Mouse (Mus musculus) intestine, embryonic 16.5 days (tissue): ENCODE results near the gene Gpc2. TPM values are rescaled to one million over a fixed set of nuclear protein-coding genes. Genes with fewer than 3 reads are reported as not detected.

Experiments
- ATAC-seq: fragments of 200-750 bp; cut with Nextera tagmentation; 2 replicates; pipeline ENCODE4 v1.8.0; 2017; ENCODE audit warnings: moderate TSS enrichment, moderate library complexity
- H3K27ac ChIP-seq: fragments of 300-500 bp; sonication (generic); 2 replicates; pipeline ENCODE4 v1.5.1; 2014; ENCODE audit warnings: mild to moderate bottlenecking, low read length
- H3K27me3 ChIP-seq: fragments of 300-500 bp; sonication (generic); replicated peaks from 2 replicates; pipeline ENCODE4 v1.6.1; 2014; ENCODE audit warnings: low read length, control low read depth, mixed read lengths; ENCODE audit not compliant: control insufficient read depth, insufficient read depth
- H3K36me3 ChIP-seq: fragments of 300-500 bp; sonication (generic); 2 replicates; pipeline ENCODE4 v1.6.1; 2014; ENCODE audit warnings: low read length, control low read depth; ENCODE audit not compliant: control insufficient read depth, insufficient read depth
- H3K4me1 ChIP-seq: fragments of 300-500 bp; sonication (generic); 2 replicates; pipeline ENCODE4 v1.6.1; 2014; ENCODE audit warnings: low read length, control low read depth, mixed read lengths; ENCODE audit not compliant: control insufficient read depth, insufficient read depth
- H3K4me2 ChIP-seq: fragments of 300-500 bp; sonication (generic); 2 replicates; pipeline ENCODE4 v1.6.1; 2014; ENCODE audit warnings: low read depth, low read length, control low read depth
- H3K4me3 ChIP-seq: fragments of 300-500 bp; sonication (generic); 2 replicates; pipeline ENCODE4 v1.5.1; 2014; ENCODE audit warnings: mild to moderate bottlenecking, low read length
- H3K9ac ChIP-seq: fragments of 300-500 bp; sonication (generic); 2 replicates; pipeline ENCODE4 v1.6.1; 2014; ENCODE audit warnings: low read depth, low read length
- H3K9me3 ChIP-seq: fragments of 300-500 bp; sonication (generic); 2 replicates; pipeline ENCODE4 v1.6.1; 2016; ENCODE audit warnings: low read length, control low read depth; ENCODE audit not compliant: control insufficient read depth
- WGBS: fragments of 180-500 bp; shearing (Covaris S2); extraction: QIAGEN DNeasy Blood & Tissue Kit; methylation state at CpG from one replicate; pipeline ENCODE4 v1.1.7; 2014; 5-methylcytosine and 5-hydroxymethylcytosine counted together
- polyA plus RNA-seq: library from polyadenylated mRNA; unstranded; fragments of >200 nt; fragmentation: Nextera tagmentation; extraction: Ambion mirVana; gene quantifications from 2 replicates; pipeline ENCODE4 v1.2.1, GENCODE M21; 2015

Gene Gpc2
- polyA plus RNA-seq, 1 experiment from 2014 or later = 13.1 TPM

GRCm38 (mm10) chr5:138264207-138264578, 15.6 kb downstream of the Gpc2 start:
- no peaks in the 10 kb centered on the region for H3K27me3 ChIP-seq
- peak overlapping the region; percentile 86 for H3K4me3 ChIP-seq
- peak overlapping the region; percentile 89 for H3K9ac ChIP-seq
- H3K36me3 ChIP-seq = peaks cover 16% of the 10 kb centered on the region
- no peaks in the 10 kb centered on the region for H3K9me3 ChIP-seq
- 10% methylated on average over 6 of the region's 6 CpGs for WGBS
- ATAC-seq = no peak
- peak overlapping the region; percentile 99 for H3K4me2 ChIP-seq
- peaks cover 19% of the 10 kb centered on the region for H3K4me1 ChIP-seq
- H3K27ac ChIP-seq = 0 out of 2 replicates have a peak overlapping the region, but pooled peaks have one; percentile 1

DNA sequence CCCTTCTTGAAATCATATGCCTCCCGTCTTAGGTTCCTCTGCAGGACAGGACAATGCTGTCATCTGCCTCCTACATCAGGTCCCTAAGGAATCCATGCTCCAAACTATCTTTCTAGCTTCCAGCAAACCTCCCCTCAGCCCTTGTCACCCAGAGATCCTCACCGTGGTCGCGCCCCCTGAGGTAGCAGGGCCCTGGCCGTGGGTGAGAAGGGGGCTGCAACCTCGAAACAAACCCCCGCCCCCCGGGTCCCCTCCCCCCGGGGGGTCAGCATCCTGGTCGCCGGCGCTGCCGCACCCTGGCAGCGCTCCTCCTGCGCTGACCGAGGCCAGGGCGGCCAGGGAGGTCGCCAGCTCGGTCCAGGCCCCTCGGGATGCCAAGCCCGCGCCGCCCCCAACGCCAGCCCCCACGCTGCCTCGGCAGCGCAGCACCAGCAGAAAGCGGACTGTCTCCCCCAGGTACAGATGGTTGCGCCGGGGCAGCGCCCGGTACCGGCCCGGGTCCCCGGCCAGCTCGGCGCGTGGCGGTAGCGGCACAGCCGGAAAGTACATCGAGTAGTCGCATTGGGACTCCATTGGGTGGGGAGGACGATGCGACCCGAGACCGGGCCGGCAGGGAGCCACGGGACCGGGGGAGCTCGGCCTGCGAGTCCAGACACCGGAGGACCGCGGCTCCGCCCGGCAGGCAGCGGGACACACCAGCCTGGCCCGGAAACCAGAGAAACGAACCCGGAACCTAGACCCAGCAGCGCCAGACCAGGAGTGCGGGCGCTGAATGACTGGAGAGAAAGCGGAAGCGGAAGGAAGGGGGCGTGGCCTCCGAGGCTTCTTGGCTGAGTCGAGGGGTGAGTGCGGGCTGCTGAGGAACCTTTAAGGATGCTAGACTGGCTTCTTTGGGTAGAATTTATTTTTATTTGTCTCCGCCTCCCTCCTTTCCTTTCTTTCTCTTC, 16.3 kb downstream of the Gpc2 start, which contains the start of gene BC037034:
BC037034 (minus strand) TSS at position 774 of the 947 bp plus-strand sequence.
- H3K36me3 ChIP-seq = peaks cover 22% of the 10 kb centered on the region
- no peaks in the 10 kb centered on the region for H3K9me3 ChIP-seq
- ATAC-seq = peak; percentile 92
- WGBS = under 1% methylated on average over 71 of the region's 71 CpGs
- H3K27ac ChIP-seq = peak within 1 kb of the TSS; percentile 80
- peak within 1 kb of the TSS; percentile 99 for H3K4me2 ChIP-seq
- no peaks in the 10 kb centered on the region for H3K27me3 ChIP-seq
- peaks cover 19% of the 10 kb centered on the region for H3K4me1 ChIP-seq
- peak within 1 kb of the TSS; percentile 86 for H3K4me3 ChIP-seq
- H3K9ac ChIP-seq = peak within 1 kb of the TSS; percentile 89

GRCm38 (mm10) chr5:138262582-138263240, 17.1 kb downstream of the Gpc2 start:
- 63% methylated on average over 18 of the region's 18 CpGs for WGBS

DNA sequence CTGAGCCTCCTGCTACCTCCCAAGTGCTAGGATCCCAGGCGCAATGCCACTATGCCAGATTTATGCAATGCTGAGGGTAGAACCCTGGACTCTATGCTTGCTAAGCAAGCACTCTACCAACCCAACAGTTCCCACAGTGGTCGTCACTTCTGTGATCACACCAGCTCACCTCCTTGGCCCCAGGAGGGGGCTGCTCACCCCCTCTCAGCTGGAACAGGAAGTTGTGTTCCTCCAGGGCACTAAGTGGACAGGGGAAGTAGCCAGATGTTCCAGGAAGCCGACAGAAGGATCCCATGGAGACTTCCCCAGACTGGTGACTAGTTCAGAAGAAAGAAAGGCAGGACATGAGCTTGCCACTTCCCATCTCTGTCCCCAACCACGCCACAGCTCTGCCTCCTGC, 17.8 kb downstream of the Gpc2 start:
- ATAC-seq = no peak
- no peak overlapping the region for H3K27ac ChIP-seq
- no peaks in the 10 kb centered on the region for H3K9me3 ChIP-seq
- 0 out of 2 replicates have a peak overlapping the region, but pooled peaks have one; percentile 99 for H3K4me2 ChIP-seq
- no peak overlapping the region for H3K9ac ChIP-seq
- H3K27me3 ChIP-seq = no peaks in the 10 kb centered on the region
- H3K4me1 ChIP-seq = peaks cover 19% of the 10 kb centered on the region
- H3K4me3 ChIP-seq = no peak overlapping the region
- WGBS = 68% methylated on average over 4 of the region's 4 CpGs
- H3K36me3 ChIP-seq = peaks cover 23% of the 10 kb centered on the region

More at GRCm38 (mm10) chr5:138262582-138263240, 17.1 kb downstream of the Gpc2 start:
- Histone ChIP-seq H3K36me3 (peaks cover 23% of the 10 kb centered on the region), H3K4me3 (peak overlapping the region; percentile 86), H3K4me1 (peaks cover 19% of the 10 kb centered on the region), H3K4me2 (peak overlapping the region; percentile 99), H3K27me3 (no peaks in the 10 kb centered on the region), H3K9ac (peak overlapping the region; percentile 89), H3K27ac (no peak overlapping the region), H3K9me3 (no peaks in the 10 kb centered on the region)
- ATAC-seq = no peak

DNA sequence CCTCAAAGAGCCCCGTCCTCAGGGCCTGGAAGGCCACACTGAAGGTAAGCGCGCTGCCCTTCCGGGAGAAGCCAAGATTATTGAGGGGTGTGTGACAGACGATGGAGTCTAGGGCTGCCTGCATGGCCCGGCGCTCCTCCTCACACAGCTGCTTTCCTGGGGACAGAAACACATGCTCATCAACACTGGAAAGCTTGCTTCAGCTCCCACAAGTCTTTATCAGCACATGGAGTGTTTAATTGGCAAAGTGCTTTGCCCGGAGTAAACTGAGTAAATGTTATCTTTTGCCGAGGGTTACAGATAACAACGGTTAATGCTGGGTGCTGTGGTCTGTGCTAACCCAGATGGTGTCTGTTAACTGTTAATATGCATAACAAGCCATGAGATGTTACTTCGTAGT, 19.0 kb downstream of the Gpc2 start:
- H3K27ac ChIP-seq = no peak overlapping the region
- peaks cover 23% of the 10 kb centered on the region for H3K36me3 ChIP-seq
- ATAC-seq = no peak

GRCm38 (mm10) chr5:138260051-138260450, 19.8 kb downstream of the Gpc2 start:
- no peak overlapping the region for H3K4me3 ChIP-seq
- ATAC-seq = no peak
- H3K4me1 ChIP-seq = peaks cover 24% of the 10 kb centered on the region
- WGBS = 73% methylated on average over 10 of the region's 10 CpGs
- H3K9me3 ChIP-seq = no peaks in the 10 kb centered on the region
- H3K4me2 ChIP-seq = no peak overlapping the region
- peaks cover 23% of the 10 kb centered on the region for H3K36me3 ChIP-seq
- 0 out of 2 replicates have a peak overlapping the region, but pooled peaks have one; percentile 24 for H3K9ac ChIP-seq
- no peak overlapping the region for H3K27ac ChIP-seq
- no peaks in the 10 kb centered on the region for H3K27me3 ChIP-seq

More for the DNA sequence above, 19.0 kb downstream of the Gpc2 start:
- Histone ChIP-seq H3K4me3 (no peak overlapping the region), H3K27me3 (no peaks in the 10 kb centered on the region), H3K4me1 (peaks cover 24% of the 10 kb centered on the region), H3K4me2 (no peak overlapping the region), H3K9me3 (no peaks in the 10 kb centered on the region), H3K9ac (0 out of 2 replicates have a peak overlapping the region, but pooled peaks have one; percentile 24)
- 74% methylated on average over 11 of the region's 11 CpGs for WGBS

GRCm38 (mm10) chr5:138258993-138259392, 20.8 kb downstream of the Gpc2 start:
- no peak overlapping the region for H3K4me2 ChIP-seq
- H3K9ac ChIP-seq = no peak overlapping the region; the same call in 1 of the 2 replicates
- H3K9me3 ChIP-seq = no peaks in the 10 kb centered on the region
- H3K4me1 ChIP-seq = peaks cover 30% of the 10 kb centered on the region
- no peak overlapping the region for H3K27ac ChIP-seq
- H3K36me3 ChIP-seq = peaks cover 23% of the 10 kb centered on the region
- WGBS = 53% methylated on average over 7 of the region's 7 CpGs
- H3K4me3 ChIP-seq = no peak overlapping the region
- no peaks in the 10 kb centered on the region for H3K27me3 ChIP-seq
- no peak for ATAC-seq

GRCm38 (mm10) chr5:138258542-138258941, 21.3 kb downstream of the Gpc2 start:
- Histone ChIP-seq H3K9ac (no peak overlapping the region; the same call in 1 of the 2 replicates), H3K9me3 (no peaks in the 10 kb centered on the region), H3K27ac (no peak overlapping the region), H3K36me3 (peaks cover 23% of the 10 kb centered on the region), H3K27me3 (no peaks in the 10 kb centered on the region), H3K4me1 (peaks cover 30% of the 10 kb centered on the region), H3K4me2 (no peak overlapping the region), H3K4me3 (no peak overlapping the region)
- 78% methylated on average over 6 of the region's 6 CpGs for WGBS
- ATAC-seq = no peak

DNA sequence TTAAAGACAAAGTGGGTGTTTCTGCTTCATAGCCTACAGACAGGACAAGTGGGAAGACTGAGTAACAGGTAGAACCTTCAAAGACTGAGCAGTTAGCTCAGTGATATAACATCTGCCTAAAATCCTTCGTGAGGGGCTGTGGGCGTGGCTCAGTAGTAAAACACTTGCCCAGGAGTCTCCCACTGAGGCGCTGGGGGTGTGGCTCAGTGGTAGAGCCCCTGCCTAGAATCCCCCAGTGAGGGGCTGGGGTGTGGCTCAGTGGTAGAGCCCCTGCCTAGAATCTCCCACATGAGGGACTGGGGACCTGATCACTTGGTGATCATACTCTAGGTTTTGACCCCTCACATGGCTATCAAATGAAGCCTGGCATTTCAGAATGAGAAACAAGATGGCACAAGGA, 21.7 kb downstream of the Gpc2 start:
- Histone ChIP-seq H3K4me2 (no peak overlapping the region), H3K36me3 (peaks cover 23% of the 10 kb centered on the region), H3K9me3 (no peaks in the 10 kb centered on the region), H3K9ac (no peak overlapping the region), H3K27me3 (no peaks in the 10 kb centered on the region), H3K4me3 (no peak overlapping the region), H3K4me1 (peaks cover 30% of the 10 kb centered on the region), H3K27ac (no peak overlapping the region)
- 78% methylated on average over 3 of the region's 3 CpGs for WGBS
- ATAC-seq = no peak
